ENCODE assay signal across 8 mouse cellular contexts in genomic region chr12:38342657-38343056, GRCm38 (mm10).
DNase-seq lines count a peak whose midpoint lies in the region; ATAC-seq lines count a peak whose summit lies in the region.

No protein-coding gene starts in this region.

- WGBS in embryonic facial prominence, embryonic 15.5 days, result 8% methylated on average over 6 of the region's 6 CpGs
- 5% methylated on average over 6 of the region's 6 CpGs for WGBS in hindbrain, embryonic 16.5 days

- peak; percentile 22 for DNase-seq in MEL-GATA-1-ER (ENCODE audit: extremely low read depth, low read depth)
- DNase-seq in adrenal gland, postnatal 36 days, result peak; percentile 66 to 80
- peak; percentile 28 to 71 for DNase-seq in layer of hippocampus, postnatal 25 days (ENCODE audit: extremely low spot score in 1 of 2, low spot score in 1 of 2)
- DNase-seq in right cerebral cortex, postnatal 36 days (ENCODE audit: low spot score in 2 of 2), result peak; percentile 33 to 41

- H3K27ac ChIP-seq in embryonic facial prominence, embryonic 15.5 days (replicated peaks), result no peak overlapping the region
- H3K27ac ChIP-seq in hindbrain, embryonic 16.5 days (ENCODE audit: low read depth, low read length), result no peak overlapping the region

- no peaks in the 10 kb centered on the region for H3K4me1 ChIP-seq in embryonic facial prominence, embryonic 15.5 days
- no peaks in the 10 kb centered on the region for H3K4me1 ChIP-seq in hindbrain, embryonic 16.5 days (ENCODE audit: control insufficient read depth, insufficient read depth, low read depth, low read length)

- no peaks in the 10 kb centered on the region for H3K9me3 ChIP-seq in embryonic facial prominence, embryonic 15.5 days (replicated peaks)
- no peaks in the 10 kb centered on the region for H3K9me3 ChIP-seq in hindbrain, embryonic 16.5 days (ENCODE audit: control insufficient read depth, low read length)

- no peak overlapping the region for H3K9ac ChIP-seq in embryonic facial prominence, embryonic 15.5 days
- H3K9ac ChIP-seq in hindbrain, embryonic 16.5 days (ENCODE audit: low read depth, low read length), result no peak overlapping the region

- no peaks in the 10 kb centered on the region for H3K27me3 ChIP-seq in embryonic facial prominence, embryonic 15.5 days
- H3K27me3 ChIP-seq in hindbrain, embryonic 16.5 days (replicated peaks; ENCODE audit: control insufficient read depth, insufficient read depth, low read length), result no peaks in the 10 kb centered on the region

- no peak overlapping the region for H3K4me2 ChIP-seq in embryonic facial prominence, embryonic 15.5 days (replicated peaks)
- peak overlapping the region; percentile 43 for H3K4me2 ChIP-seq in hindbrain, embryonic 16.5 days (ENCODE audit: low read length)

- no peak overlapping the region for H3K4me3 ChIP-seq in embryonic facial prominence, embryonic 15.5 days (replicated peaks)
- no peak overlapping the region for H3K4me3 ChIP-seq in hindbrain, embryonic 16.5 days (ENCODE audit: low read length)

- 0 out of 2 replicates have a peak, but pooled peaks have one; percentile 34 for ATAC-seq in embryonic facial prominence, embryonic 15.5 days (ENCODE audit: insufficient number of reproducible peaks, low FRiP score, low TSS enrichment, low read depth)
- ATAC-seq in hindbrain, embryonic 16.5 days, result peak; percentile 96
- 0 out of 2 replicates have a peak, but pooled peaks have one; percentile 52 for ATAC-seq in megakaryocyte-erythroid progenitor cell, adult 5-6 weeks (replicated peaks; ENCODE audit: low FRiP score, low TSS enrichment, poor library complexity, severe bottlenecking)
- ATAC-seq in monocyte, adult 5-6 weeks (replicated peaks; ENCODE audit: insufficient number of reproducible peaks, low FRiP score, low TSS enrichment, poor library complexity, severe bottlenecking), result no peak

- no peaks in the 10 kb centered on the region for H3K36me3 ChIP-seq in embryonic facial prominence, embryonic 15.5 days
- H3K36me3 ChIP-seq in hindbrain, embryonic 16.5 days (ENCODE audit: control insufficient read depth, insufficient read depth, low read length), result no peaks in the 10 kb centered on the region

Comparison
In these comparisons a context has a peak if more than half of its experiments do, and no peak if none do; other contexts are left out.
1. DNase-seq: peak in every context shown above with its lines; median percentile 73 in adrenal gland, postnatal 36 days; 50 in layer of hippocampus, postnatal 25 days; 37 in right cerebral cortex, postnatal 36 days; 22 in MEL-GATA-1-ER.